Comparison of ENCODE assay signal across 9 mouse cellular contexts in the genomic region with DNA sequence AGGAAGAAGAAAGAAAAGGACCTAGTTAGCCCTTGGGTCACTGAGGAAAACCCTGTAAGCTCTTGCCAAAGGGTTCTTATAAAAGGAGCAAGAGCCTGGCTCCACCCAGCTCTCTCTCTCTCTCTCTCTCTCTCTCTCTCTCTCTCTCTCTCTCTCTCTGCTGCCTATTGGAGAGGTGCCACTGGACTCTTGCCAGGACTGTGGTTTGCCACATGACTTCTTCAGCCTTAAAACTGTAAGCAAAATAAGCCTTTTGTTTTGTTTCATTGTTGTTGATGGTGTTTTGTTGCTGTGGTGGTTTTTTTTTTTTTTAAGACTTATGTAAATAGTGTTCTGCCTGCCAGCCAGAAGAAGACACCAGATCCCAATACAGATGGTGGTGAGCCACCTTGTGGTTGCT. TPM values are rescaled to one million over a fixed set of nuclear protein-coding genes. Genes with fewer than 3 reads are reported as not detected.
A peak's percentile ranks its signal among the peaks of the same experiment; 100 is the strongest.
DNase-seq lines count a peak whose midpoint lies in the region; ATAC-seq and TF ChIP-seq lines count a peak whose summit lies in the region.
"Had no signal": no experiment of that assay in that cellular context is flagged by ENCODE, and none has a peak within 500 bp of the region (broad histone marks: within the 10 kb centered on the region; RNA-seq: fewer than 3 reads in every experiment).

No protein-coding gene starts in this region.

- no peaks in the 10 kb centered on the region; the same call in 1 of the 2 replicates for H3K36me3 ChIP-seq in lung, postnatal 0 days (ENCODE audit: insufficient read depth, low read length)
- no peaks in the 10 kb centered on the region for H3K36me3 ChIP-seq in forebrain, postnatal 0 days (ENCODE audit: insufficient read depth)
- H3K36me3 ChIP-seq: embryonic facial prominence, embryonic 15.5 days had no signal

- no peaks in the 10 kb centered on the region for H3K4me1 ChIP-seq in lung, postnatal 0 days (ENCODE audit: insufficient read depth, low read depth, low read length)
- H3K4me1 ChIP-seq in forebrain, postnatal 0 days (ENCODE audit: insufficient read depth) = no peaks in the 10 kb centered on the region

- in situ Hi-C loops in Patski (cut with MboI; ENCODE audit: low pct_unique_long_range_greater_than_20kb) = no loop called here

- peak; percentile 46 for DNase-seq in kidney, adult 18-20 months
- no peak for DNase-seq in kidney, adult 11 months
- peak; percentile 62 for DNase-seq in CD4-positive helper T cell, adult 2 months (ENCODE audit: low read depth, low spot score)
- no peak for DNase-seq in Patski (ENCODE audit: low read depth, low spot score)
- peak; percentile 58 for DNase-seq in lung, postnatal 0 days (ENCODE audit: low spot score)
- DNase-seq in frontal cortex, postnatal 36 days (ENCODE audit: low spot score in 2 of 2) = no peak
- DNase-seq in forebrain, postnatal 0 days = no peak

- H3K27ac ChIP-seq in lung, postnatal 0 days (ENCODE audit: low read length) = no peak overlapping the region
- no peak overlapping the region for H3K27ac ChIP-seq in forebrain, postnatal 0 days (ENCODE audit: low read depth, low read length)
- H3K27ac ChIP-seq: embryonic facial prominence, embryonic 15.5 days had no signal

- no peaks in the 10 kb centered on the region for H3K9me3 ChIP-seq in lung, postnatal 0 days (ENCODE audit: low read length)
- H3K9me3 ChIP-seq in forebrain, postnatal 0 days (ENCODE audit: low read length) = no peaks in the 10 kb centered on the region
- H3K9me3 ChIP-seq: embryonic facial prominence, embryonic 15.5 days had no signal

- no peak for TF ChIP-seq EP300 in lung, postnatal 0 days (IDR thresholded peaks at IDR 0.05)

- no peak overlapping the region for H3K4me3 ChIP-seq in lung, postnatal 0 days (ENCODE audit: low read depth, low read length)
- H3K4me3 ChIP-seq in forebrain, postnatal 0 days (ENCODE audit: low read depth, low read length) = no peak overlapping the region
- H3K4me3 ChIP-seq: embryonic facial prominence, embryonic 15.5 days had no signal

- H3K4me2 ChIP-seq in lung, postnatal 0 days (replicated peaks; ENCODE audit: low read depth, low read length) = no peak overlapping the region
- H3K4me2 ChIP-seq in forebrain, postnatal 0 days (ENCODE audit: low read depth) = no peak overlapping the region
- H3K4me2 ChIP-seq: embryonic facial prominence, embryonic 15.5 days had no signal

- peak; percentile 49 for ATAC-seq in Patski
- ATAC-seq in lung, postnatal 0 days = no peak
- no peak for ATAC-seq in forebrain, postnatal 0 days

- POLR2A ChIA-PET in Patski (lab: Charles Lee) = no interaction called here

- peak; percentile 36 for TF ChIP-seq CTCF in Patski (IDR thresholded peaks at IDR 0.05)
- no peak for TF ChIP-seq CTCF in lung, postnatal 0 days (IDR thresholded peaks at IDR 0.05)
- TF ChIP-seq CTCF in forebrain, postnatal 0 days (IDR thresholded peaks at IDR 0.05; ENCODE audit: low read depth) = no peak

- CTCF ChIA-PET in Patski (lab: Charles Lee) = interaction anchor here (1.0 kb wide), 1 partner anchor 33 kb away, joined by 3 read pairs; no protein-coding TSS in a partner anchor

- no peaks in the 10 kb centered on the region for H3K27me3 ChIP-seq in Patski
- H3K27me3 ChIP-seq in lung, postnatal 0 days (replicated peaks; ENCODE audit: insufficient read depth, low read length) = no peaks in the 10 kb centered on the region
- H3K27me3 ChIP-seq in forebrain, postnatal 0 days (ENCODE audit: insufficient read depth, low read length) = no peaks in the 10 kb centered on the region
- H3K27me3 ChIP-seq: embryonic facial prominence, embryonic 15.5 days had no signal

- no peak overlapping the region for H3K9ac ChIP-seq in lung, postnatal 0 days (replicated peaks; ENCODE audit: low read depth)
- no peak overlapping the region for H3K9ac ChIP-seq in forebrain, postnatal 0 days
- H3K9ac ChIP-seq: embryonic facial prominence, embryonic 15.5 days had no signal

RNA-seq across cellular contexts. Expression of a gene that starts 7.6 kb away (rescaled TPM):
- polyA plus RNA-seq in Patski (2021) = 159 TPM
- polyA plus RNA-seq in lung, postnatal 0 days (2015; fragmentation: Nextera tagmentation; extraction: Ambion mirVana) = 141 and 146 TPM in 2 replicates
- total RNA-seq in forebrain, postnatal 0 days (2014; rRNA removed) = 179 TPM in 2 replicates
- polyA plus RNA-seq in forebrain, postnatal 0 days (2015; fragmentation: Nextera tagmentation; extraction: Ambion mirVana) = 251 and 275 TPM in 2 replicates

RNA-seq across cellular contexts. Expression of a gene that starts 31.6 kb away (rescaled TPM):
- polyA plus RNA-seq in Patski (2021) = 84.2 TPM
- 25.5 and 28.5 TPM in 2 replicates for polyA plus RNA-seq in lung, postnatal 0 days (2015; fragmentation: Nextera tagmentation; extraction: Ambion mirVana)
- total RNA-seq in forebrain, postnatal 0 days (2014; rRNA removed) = 9.2 and 10.6 TPM in 2 replicates
- polyA plus RNA-seq in forebrain, postnatal 0 days (2015; fragmentation: Nextera tagmentation; extraction: Ambion mirVana) = 37.2 and 37.4 TPM in 2 replicates

RNA-seq across cellular contexts. Expression of a gene that starts 54.9 kb away (rescaled TPM):
- 8.2 TPM for polyA plus RNA-seq in Patski (2021)
- 1.8 and 2.9 TPM in 2 replicates for polyA plus RNA-seq in lung, postnatal 0 days (2015; fragmentation: Nextera tagmentation; extraction: Ambion mirVana)
- total RNA-seq in forebrain, postnatal 0 days (2014; rRNA removed) = 0.38 and 0.52 TPM in 2 replicates
- 1.3 and 2.6 TPM in 2 replicates for polyA plus RNA-seq in forebrain, postnatal 0 days (2015; fragmentation: Nextera tagmentation; extraction: Ambion mirVana)
- total RNA-seq: hematopoietic stem cell, adult 5-6 weeks had no signal

Comparison
In these comparisons a context has a peak if more than half of its experiments do, and no peak if none do; other contexts are left out.
1. DNase-seq: peak in kidney, adult 18-20 months (single experiment), CD4-positive helper T cell, adult 2 months (single experiment) and lung, postnatal 0 days (single experiment); none in kidney, adult 11 months (single experiment), Patski (single experiment), frontal cortex, postnatal 36 days (0 of 2) and forebrain, postnatal 0 days (single experiment).